Mouse (Mus musculus) erythroblast, adult 5-6 weeks (primary cell): ENCODE measurements around the gene Klhdc8b. TPM values are rescaled to one million over a fixed set of nuclear protein-coding genes. Genes with fewer than 3 reads are reported as not detected.
A peak's percentile ranks its signal among the peaks of the same experiment; 100 is the strongest.

Experiments
- ATAC-seq: replicated peaks from 2 replicates; pipeline ENCODE4 v1.8.0; 2016; ENCODE audit warnings: moderate number of reproducible peaks, mild to moderate bottlenecking, moderate TSS enrichment, inconsistent platforms; ENCODE audit not compliant: poor library complexity, low FRiP score, severe bottlenecking
- total RNA-seq, 2 experiments: library from RNA; stranded (forward) in 1 of 2; stranded (reverse) in 1 of 2; fragments of 150-400 nt in 1 of 2; fragments of 200-764, 138-1000 nt in 1 of 2; gene quantifications; 2 replicates each; pipeline versions ENCODE4 v1.2.3 to v1.2.4; 2015 to 2017; ENCODE audit warnings: low replicate concordance in 2 of 2

Gene Klhdc8b
- total RNA-seq, 2 experiments from 2014 or later = 0.77 to 4.3 TPM

GRCm38 (mm10) chr9:108483051-108483790 lies 21.8 kb upstream of the Klhdc8b start:
- no peak for ATAC-seq

- ATAC-seq = no peak
Measured at GRCm38 (mm10) chr9:108481520-108482210, 20.3 kb upstream of the Klhdc8b start.

- ATAC-seq = no peak
Measured at GRCm38 (mm10) chr9:108480813-108481519, 19.6 kb upstream of the Klhdc8b start.

- no peak for ATAC-seq
Measured at GRCm38 (mm10) chr9:108479721-108480351, 18.5 kb upstream of the Klhdc8b start, which contains the start of gene Lamb2. Gene Lamb2, plus strand, starts transcription at chr9:108479736.

GRCm38 (mm10) chr9:108479241-108479640 lies 17.9 kb upstream of the Klhdc8b start:
- no peak for ATAC-seq

- no peak for ATAC-seq
Measured at GRCm38 (mm10) chr9:108478638-108479156, 17.3 kb upstream of the Klhdc8b start.

- peak; percentile 28; the same call in 1 of the 2 replicates for ATAC-seq
Measured at GRCm38 (mm10) chr9:108474528-108474927, 13.1 kb upstream of the Klhdc8b start.

- no peak for ATAC-seq
Measured at GRCm38 (mm10) chr9:108469845-108470244, 8.5 kb upstream of the Klhdc8b start.

GRCm38 (mm10) chr9:108469430-108469829 lies 8.0 kb upstream of the Klhdc8b start:
- ATAC-seq = no peak

- ATAC-seq = no peak
Measured at GRCm38 (mm10) chr9:108466219-108466618, 4.8 kb upstream of the Klhdc8b start.

- no peak for ATAC-seq
Measured at GRCm38 (mm10) chr9:108463713-108464112, 2.3 kb upstream of the Klhdc8b start.

GRCm38 (mm10) chr9:108462192-108462591 lies 811 bp upstream of the Klhdc8b start:
- no peak for ATAC-seq

- ATAC-seq = no peak
Measured at GRCm38 (mm10) chr9:108461675-108462074, 294 bp upstream of the Klhdc8b start.

GRCm38 (mm10) chr9:108460319-108461178 lies 832 bp downstream of the Klhdc8b start, which contains the start of gene Ccdc71:
Gene Ccdc71, plus strand, starts transcription at chr9:108460527.
- peak; percentile 83 for ATAC-seq

- peak; percentile 15; the same call in 1 of the 2 replicates for ATAC-seq
Measured at GRCm38 (mm10) chr9:108459939-108460318, 1.5 kb downstream of the Klhdc8b start.

GRCm38 (mm10) chr9:108456953-108457352 lies 4.4 kb downstream of the Klhdc8b start:
- no peak for ATAC-seq

GRCm38 (mm10) chr9:108455747-108456571 lies 5.4 kb downstream of the Klhdc8b start:
- no peak for ATAC-seq

GRCm38 (mm10) chr9:108454429-108454828 lies 7.0 kb downstream of the Klhdc8b start:
- no peak for ATAC-seq
